Mouse (Mus musculus): ENCODE measurements at regions not wholly inside any gene's neighbourhood (a gene's known extent, or its start where the extent isn't known, plus 50 kb on each side); places are given as distances from the start of the nearest gene placed in this dataset.

DNA sequence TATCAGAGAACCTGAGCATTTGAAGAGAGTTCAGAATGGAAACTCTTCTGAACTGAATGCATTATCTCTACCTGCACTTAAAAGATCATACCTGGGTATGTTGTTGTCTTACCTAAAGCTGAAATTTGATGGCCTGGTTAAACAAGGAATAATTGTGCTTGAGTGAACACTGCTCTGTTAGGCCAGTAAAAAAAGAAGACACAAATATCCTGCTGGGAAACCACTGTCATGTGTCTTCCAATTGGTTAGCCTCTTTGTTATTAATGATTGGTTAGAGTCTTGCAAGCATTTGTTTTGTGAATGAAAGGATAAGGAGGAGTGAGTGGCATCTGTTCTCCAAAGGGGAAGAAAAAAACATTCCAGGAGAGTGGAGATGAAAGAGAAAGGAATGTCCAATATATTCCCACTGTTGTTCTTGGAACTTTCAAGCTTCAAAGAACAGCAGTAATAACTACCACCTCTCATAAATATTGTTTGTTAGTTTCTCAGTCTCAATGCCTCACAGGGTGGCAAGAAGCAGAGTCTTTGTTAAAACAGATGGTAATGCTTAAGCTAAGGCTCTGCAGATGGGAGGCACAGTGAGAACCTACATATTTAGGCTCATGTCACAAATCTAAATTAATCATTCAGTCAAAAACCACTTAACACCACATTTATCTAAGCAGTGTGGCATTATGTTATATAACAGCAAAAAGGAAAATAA is 165.5 kb downstream of the Dsel start:
- Histone ChIP-seq H3K27me3 (replicated peaks; ENCODE audit: control insufficient read depth, insufficient read depth, low read length) (no peaks in the 10 kb centered on the region), H3K9me3 (ENCODE audit: control insufficient read depth, low read length) (no peaks in the 10 kb centered on the region), H3K4me1 (ENCODE audit: control insufficient read depth, insufficient read depth, low read length) (no peaks in the 10 kb centered on the region), H3K27ac (ENCODE audit: low read length) (no peak overlapping the region), H3K4me2 (ENCODE audit: low read depth, low read length) (no peak overlapping the region), H3K4me3 (ENCODE audit: low read length) (no peak overlapping the region), H3K9ac (ENCODE audit: low read depth, low read length) (no peak overlapping the region), H3K36me3 (ENCODE audit: control insufficient read depth, insufficient read depth, low read length) (no peaks in the 10 kb centered on the region)
- ATAC-seq, result no peak

- Histone ChIP-seq H3K27ac (ENCODE audit: low read length) (no peak overlapping the region), H3K4me2 (ENCODE audit: low read depth, low read length) (no peak overlapping the region), H3K4me1 (ENCODE audit: control insufficient read depth, insufficient read depth, low read length) (no peaks in the 10 kb centered on the region), H3K9ac (ENCODE audit: low read depth, low read length) (no peak overlapping the region), H3K36me3 (ENCODE audit: control insufficient read depth, insufficient read depth, low read length) (no peaks in the 10 kb centered on the region), H3K9me3 (ENCODE audit: control insufficient read depth, low read length) (no peaks in the 10 kb centered on the region), H3K4me3 (ENCODE audit: low read length) (no peak overlapping the region), H3K27me3 (replicated peaks; ENCODE audit: control insufficient read depth, insufficient read depth, low read length) (no peaks in the 10 kb centered on the region)
- 83% methylated on average over 1 of the region's 1 CpGs for WGBS
- ATAC-seq, result no peak
Observed at GRCm38 (mm10) chr1:111660950-111661349, 203.8 kb downstream of the Dsel start.

- H3K4me1 ChIP-seq (ENCODE audit: control insufficient read depth, insufficient read depth, low read length), result no peaks in the 10 kb centered on the region
- H3K4me2 ChIP-seq (ENCODE audit: low read depth, low read length), result no peak overlapping the region
- H3K9ac ChIP-seq (ENCODE audit: low read depth, low read length), result no peak overlapping the region
- no peaks in the 10 kb centered on the region for H3K36me3 ChIP-seq (ENCODE audit: control insufficient read depth, insufficient read depth, low read length)
- H3K4me3 ChIP-seq (ENCODE audit: low read length), result no peak overlapping the region
- no peaks in the 10 kb centered on the region for H3K9me3 ChIP-seq (ENCODE audit: control insufficient read depth, low read length)
- no peak overlapping the region for H3K27ac ChIP-seq (ENCODE audit: low read length)
- ATAC-seq, result no peak
- 6% methylated on average over 2 of the region's 2 CpGs for WGBS
- no peaks in the 10 kb centered on the region for H3K27me3 ChIP-seq (replicated peaks; ENCODE audit: control insufficient read depth, insufficient read depth, low read length)
Observed at GRCm38 (mm10) chr1:111660099-111660670, 204.5 kb downstream of the Dsel start.

- 50% methylated on average over 3 of the region's 3 CpGs for WGBS
- no peak overlapping the region for H3K4me3 ChIP-seq (ENCODE audit: low read length)
- H3K27me3 ChIP-seq (replicated peaks; ENCODE audit: control insufficient read depth, insufficient read depth, low read length), result no peaks in the 10 kb centered on the region
- H3K36me3 ChIP-seq (ENCODE audit: control insufficient read depth, insufficient read depth, low read length), result no peaks in the 10 kb centered on the region
- H3K27ac ChIP-seq (ENCODE audit: low read length), result no peak overlapping the region
- H3K9ac ChIP-seq (ENCODE audit: low read depth, low read length), result no peak overlapping the region
- H3K4me1 ChIP-seq (ENCODE audit: control insufficient read depth, insufficient read depth, low read length), result no peaks in the 10 kb centered on the region
- H3K9me3 ChIP-seq (ENCODE audit: control insufficient read depth, low read length), result no peaks in the 10 kb centered on the region
- peak; percentile 58; the same call in 1 of the 2 replicates for ATAC-seq
- no peak overlapping the region for H3K4me2 ChIP-seq (ENCODE audit: low read depth, low read length)
Observed at GRCm38 (mm10) chr1:111633860-111634460, 230.8 kb downstream of the Dsel start.
